In genomic region chr12:103131419-103131818, GRCm38 (mm10) we compare ENCODE assay signal across 24 mouse cellular contexts.
"Had no signal": no experiment of that assay in that cellular context is flagged by ENCODE, and none has a peak within 500 bp of the region (broad histone marks: within the 10 kb centered on the region; RNA-seq: fewer than 3 reads in every experiment).

No protein-coding gene starts in this region.

- H3K9ac ChIP-seq: heart, embryonic 12.5 days; hindbrain, embryonic 13.5 days; hindbrain, embryonic 15.5 days; kidney, embryonic 15.5 days; limb, embryonic 12.5 days; liver, embryonic 13.5 days; liver, embryonic 15.5 days; liver, postnatal 0 days had no signal

- H3K36me3 ChIP-seq: heart, embryonic 10.5 days; heart, embryonic 12.5 days; kidney, embryonic 15.5 days; limb, embryonic 10.5 days; limb, embryonic 12.5 days; liver, embryonic 13.5 days; liver, embryonic 15.5 days had no signal

- H3K9me3 ChIP-seq: heart, embryonic 10.5 days; heart, embryonic 12.5 days; hindbrain, embryonic 13.5 days; hindbrain, embryonic 15.5 days; kidney, embryonic 15.5 days; limb, embryonic 10.5 days; limb, embryonic 12.5 days; liver, embryonic 13.5 days; liver, embryonic 15.5 days had no signal

- H3K4me2 ChIP-seq: heart, embryonic 12.5 days; hindbrain, embryonic 13.5 days; hindbrain, embryonic 15.5 days; kidney, embryonic 15.5 days; limb, embryonic 12.5 days; liver, embryonic 11.5 days; liver, embryonic 13.5 days; liver, embryonic 15.5 days had no signal

- DNase-seq: gastrocnemius, postnatal 14 days; gastrocnemius, postnatal 36 days; heart, adult 18-20 months; heart, postnatal 10 days; heart, postnatal 36 days; kidney, adult 18-20 months; kidney, adult 8-10 months; kidney, postnatal 14 days; layer of hippocampus, adult 9-11 months; layer of hippocampus, postnatal 36 days; liver; liver, embryonic 13.5 days; liver, postnatal 0 days had no signal

- ATAC-seq: hindbrain, postnatal 0 days; intestine, embryonic 16.5 days; liver, postnatal 0 days had no signal

- H3K4me1 ChIP-seq: hindbrain, embryonic 13.5 days; hindbrain, embryonic 15.5 days; kidney, embryonic 15.5 days; limb, embryonic 10.5 days; liver, embryonic 13.5 days; liver, embryonic 15.5 days had no signal

- H3K4me3 ChIP-seq: heart, embryonic 10.5 days; heart, embryonic 12.5 days; hindbrain, embryonic 13.5 days; hindbrain, embryonic 15.5 days; kidney, embryonic 15.5 days; limb, embryonic 10.5 days; limb, embryonic 12.5 days; liver, embryonic 13.5 days; liver, embryonic 15.5 days had no signal

- H3K27me3 ChIP-seq: heart, embryonic 12.5 days; hindbrain, embryonic 13.5 days; hindbrain, embryonic 15.5 days; kidney, embryonic 15.5 days; limb, embryonic 12.5 days; liver, embryonic 13.5 days; liver, embryonic 15.5 days had no signal

- H3K27ac ChIP-seq: heart, embryonic 10.5 days; hindbrain, embryonic 13.5 days; hindbrain, embryonic 15.5 days; hindbrain, postnatal 0 days; kidney, embryonic 15.5 days; limb, embryonic 10.5 days; limb, embryonic 12.5 days; liver, embryonic 13.5 days; liver, embryonic 15.5 days had no signal
